Mouse (Mus musculus): ENCODE data around the gene Gpr26.

DNA sequence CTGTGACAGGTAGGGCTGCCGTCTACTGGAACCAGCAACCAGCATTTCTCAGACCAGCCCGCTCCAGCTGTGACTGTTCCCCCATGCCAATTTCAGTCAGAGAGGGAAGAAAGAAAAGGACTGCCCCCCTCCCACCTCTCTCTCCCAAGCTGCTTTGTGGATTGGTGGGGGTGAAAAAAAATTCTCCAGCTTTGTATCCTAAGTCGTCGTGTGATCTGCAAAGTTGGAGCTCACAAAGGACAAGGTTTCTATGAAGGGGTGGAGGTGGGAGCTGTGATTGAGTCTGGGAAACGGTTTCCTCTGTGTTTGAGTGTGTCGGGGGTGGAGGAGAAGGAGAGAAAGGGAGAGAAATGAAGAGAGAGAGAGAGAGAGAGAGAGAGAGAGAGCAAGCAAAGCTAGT lies 9.6 kb downstream of the Gpr26 start:
- TF ChIP-seq JUN (IDR thresholded peaks at IDR 0.05; ENCODE audit: insufficient read depth, low read depth, low read length) (no peak), ZMIZ1 (IDR thresholded peaks at IDR 0.05; ENCODE audit: low read depth, low read length) (no peak), SIN3A (IDR thresholded peaks at IDR 0.05; ENCODE audit: low read length) (no peak), MAZ (IDR thresholded peaks at IDR 0.05; ENCODE audit: low read depth, low read length) (no peak), USF2 (conservative IDR thresholded peaks at IDR 0.05; ENCODE audit: low read depth, low read length) (no peak)

Measured in CH12.LX (cell line).